Mouse (Mus musculus) stomach, postnatal 0 days (tissue): ENCODE results near the gene Gm9918. TPM values are rescaled to one million over a fixed set of nuclear protein-coding genes. Genes with fewer than 3 reads are reported as not detected.
A peak's percentile ranks its signal among the peaks of the same experiment; 100 is the strongest.

Experiments used
- ATAC-seq: fragments of 200-750 bp; cut with Nextera tagmentation; 2 replicates; pipeline ENCODE4 v1.8.0; 2017; ENCODE audit not compliant: low FRiP score, low TSS enrichment
- DNase-seq: peaks from one replicate; pipeline ENCODE4 v3.0.0-alpha.2; 2016; ENCODE audit warnings: low spot score
- H3K27ac ChIP-seq: fragments of 300-500 bp; sonication (generic); replicated peaks from 2 replicates; pipeline ENCODE4 v1.5.1; 2014; ENCODE audit warnings: mild to moderate bottlenecking, control low read depth
- H3K27me3 ChIP-seq: fragments of 300-500 bp; sonication (generic); 2 replicates; pipeline ENCODE4 v1.6.1; 2014; ENCODE audit warnings: low read length; ENCODE audit not compliant: control insufficient read depth, insufficient read depth
- H3K36me3 ChIP-seq: fragments of 300-500 bp; sonication (generic); 2 replicates; pipeline ENCODE4 v1.6.1; 2014; ENCODE audit warnings: low read length, mixed read lengths; ENCODE audit not compliant: control insufficient read depth, insufficient read depth
- H3K4me1 ChIP-seq: fragments of 300-500 bp; sonication (generic); replicated peaks from 2 replicates; pipeline ENCODE4 v1.6.1; 2014; ENCODE audit warnings: antibody characterized with exemption; ENCODE audit not compliant: control insufficient read depth, insufficient read depth
- H3K4me2 ChIP-seq: fragments of 300-500 bp; sonication (generic); replicated peaks from 2 replicates; pipeline ENCODE4 v1.6.1; 2014; ENCODE audit warnings: low read depth, mild to moderate bottlenecking, control low read depth, moderate library complexity
- H3K4me3 ChIP-seq: fragments of 300-500 bp; sonication (generic); 2 replicates; pipeline ENCODE4 v1.5.1; 2014; ENCODE audit warnings: low read depth, low read length, control low read depth
- H3K9ac ChIP-seq: fragments of 300-500 bp; sonication (generic); 2 replicates; pipeline ENCODE4 v1.6.1; 2014; ENCODE audit warnings: mild to moderate bottlenecking, low read length, control low read depth, mixed read lengths
- H3K9me3 ChIP-seq: fragments of 300-500 bp; sonication (generic); 2 replicates; pipeline ENCODE4 v1.6.1; 2016; ENCODE audit warnings: low read length; ENCODE audit not compliant: control insufficient read depth
- CTCF ChIP-seq: IDR thresholded peaks from 2 replicates; pipeline ENCODE4 v1.5.1; 2016; ENCODE audit warnings: antibody characterized with exemption, low read depth, mild to moderate bottlenecking, moderate library complexity
- EP300 ChIP-seq: optimal IDR thresholded peaks from 2 replicates; pipeline ENCODE3; 2016; ENCODE audit warnings: antibody characterized with exemption
- WGBS: fragments of 180-500 bp; shearing (Covaris S2); extraction: QIAGEN DNeasy Blood & Tissue Kit; methylation state at CpG from one replicate; pipeline ENCODE4 v1.1.7; 2014; 5-methylcytosine and 5-hydroxymethylcytosine counted together
- polyA plus RNA-seq: library from polyadenylated mRNA; unstranded; fragments of >200 nt; fragmentation: Nextera tagmentation; extraction: Ambion mirVana; gene quantifications from 2 replicates; pipeline ENCODE4 v1.2.1, GENCODE M21; 2015

Gene Gm9918
- polyA plus RNA-seq, 1 experiment from 2014 or later, result 0.10 TPM

GRCm38 (mm10) chr15:102278726-102279091 lies 8.3 kb downstream of the Gm9918 start:
- ATAC-seq (no peak), DNase-seq (no peak)
- Histone ChIP-seq H3K9me3 (no peaks in the 10 kb centered on the region), H3K4me2 (peak overlapping the region; percentile 74), H3K36me3 (peaks cover 7% of the 10 kb centered on the region; the same call in 1 of the 2 replicates), H3K4me1 (peaks cover 9% of the 10 kb centered on the region; the same call in 1 of the 2 replicates), H3K27me3 (no peaks in the 10 kb centered on the region), H3K27ac (peak overlapping the region; percentile 94; the same call in 1 of the 2 replicates), H3K4me3 (peak overlapping the region; percentile 80), H3K9ac (peak overlapping the region; percentile 80)
- no peak for TF ChIP-seq EP300
- TF ChIP-seq CTCF, result no peak
- WGBS, result 38% methylated on average over 7 of the region's 7 CpGs

- Histone ChIP-seq H3K9me3 (no peaks in the 10 kb centered on the region), H3K27ac (peak within 1 kb of the TSS; percentile 94), H3K4me1 (peaks cover 9% of the 10 kb centered on the region; the same call in 1 of the 2 replicates), H3K36me3 (peaks cover 7% of the 10 kb centered on the region; the same call in 1 of the 2 replicates), H3K9ac (peak within 1 kb of the TSS; percentile 80), H3K4me3 (peak within 1 kb of the TSS; percentile 80), H3K27me3 (no peaks in the 10 kb centered on the region), H3K4me2 (peak within 1 kb of the TSS; percentile 74)
- DNase-seq, result peak; percentile 95
- TF ChIP-seq CTCF, result peak; percentile 55
- peak; percentile 67 for TF ChIP-seq EP300
- under 1% methylated on average over 54 of the region's 65 CpGs for WGBS
- peak; percentile 93 for ATAC-seq
These were observed 8.9 kb downstream of the Gm9918 start, which contains the start of gene Mfsd5 for GRCm38 (mm10) chr15:102279092-102279782. Mfsd5 (plus strand) TSS chr15:102279454.

GRCm38 (mm10) chr15:102279783-102280520 lies 9.6 kb downstream of the Gm9918 start:
- DNase-seq, result peak; percentile 39
- Histone ChIP-seq H3K9ac (peak overlapping the region; percentile 80), H3K27me3 (no peaks in the 10 kb centered on the region), H3K9me3 (no peaks in the 10 kb centered on the region), H3K4me2 (peak overlapping the region; percentile 74), H3K36me3 (peaks cover 7% of the 10 kb centered on the region; the same call in 1 of the 2 replicates), H3K4me3 (peak overlapping the region; percentile 80), H3K4me1 (peaks cover 9% of the 10 kb centered on the region; the same call in 1 of the 2 replicates), H3K27ac (peak overlapping the region; percentile 94)
- WGBS, result 18% methylated on average over 13 of the region's 13 CpGs
- TF ChIP-seq CTCF (no peak), EP300 (no peak)
- ATAC-seq, result peak; percentile 18

GRCm38 (mm10) chr15:102280623-102281022 lies 10.3 kb downstream of the Gm9918 start:
- ATAC-seq (no peak), DNase-seq (no peak)
- peaks cover 9% of the 10 kb centered on the region; the same call in 1 of the 2 replicates for H3K4me1 ChIP-seq
- no peak overlapping the region for H3K9ac ChIP-seq
- H3K4me2 ChIP-seq, result peak overlapping the region; percentile 74; the same call in 1 of the 2 replicates
- H3K27me3 ChIP-seq, result no peaks in the 10 kb centered on the region
- no peak overlapping the region for H3K4me3 ChIP-seq
- H3K36me3 ChIP-seq, result peaks cover 7% of the 10 kb centered on the region; the same call in 1 of the 2 replicates
- 95% methylated on average over 18 of the region's 19 CpGs for WGBS
- TF ChIP-seq EP300 (no peak), CTCF (no peak)
- H3K27ac ChIP-seq, result no peak overlapping the region; the same call in 1 of the 2 replicates
- H3K9me3 ChIP-seq, result no peaks in the 10 kb centered on the region

- no peak overlapping the region for H3K9ac ChIP-seq
- 0 out of 2 replicates have a peak overlapping the region, but pooled peaks have one; percentile 5 for H3K27ac ChIP-seq
These were observed 12.3 kb downstream of the Gm9918 start for GRCm38 (mm10) chr15:102282463-102283292.

More at GRCm38 (mm10) chr15:102282463-102283292, 12.3 kb downstream of the Gm9918 start:
- 57% methylated on average over 8 of the region's 8 CpGs for WGBS
- no peaks in the 10 kb centered on the region for H3K9me3 ChIP-seq
- H3K27me3 ChIP-seq, result no peaks in the 10 kb centered on the region
- H3K36me3 ChIP-seq, result peaks cover 7% of the 10 kb centered on the region; the same call in 1 of the 2 replicates
- TF ChIP-seq CTCF (no peak), EP300 (no peak)
- H3K4me3 ChIP-seq, result no peak overlapping the region
- ATAC-seq (no peak), DNase-seq (no peak)
- peaks cover 9% of the 10 kb centered on the region; the same call in 1 of the 2 replicates for H3K4me1 ChIP-seq
- H3K4me2 ChIP-seq, result no peak overlapping the region
